8 mouse cellular contexts compared by ENCODE assay signal in the genomic region with DNA sequence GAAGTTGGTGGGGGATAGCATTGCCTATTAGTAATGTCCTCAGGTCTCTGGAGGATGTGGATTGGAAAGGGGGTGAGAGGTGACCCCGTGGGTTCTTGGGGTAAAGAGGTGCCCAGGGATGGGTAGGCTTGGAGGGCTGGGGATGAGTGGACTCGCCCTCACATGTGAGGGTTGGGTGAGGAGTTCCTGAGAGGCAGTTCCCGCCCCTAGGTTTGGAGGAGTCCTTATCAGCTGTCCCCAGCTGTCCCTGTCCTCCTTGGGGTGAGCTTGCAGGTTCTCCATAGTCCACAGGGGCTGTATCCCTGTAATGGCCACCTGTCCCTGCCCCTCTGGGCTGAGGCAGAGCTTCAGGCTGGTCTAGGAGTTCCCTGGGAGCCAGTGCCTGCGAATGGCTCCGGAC. TPM values are rescaled to one million over a fixed set of nuclear protein-coding genes. Genes with fewer than 3 reads are reported as not detected.
A peak's percentile ranks its signal among the peaks of the same experiment; 100 is the strongest.
DNase-seq lines count a peak whose midpoint lies in the region; ATAC-seq and TF ChIP-seq lines count a peak whose summit lies in the region.

No protein-coding gene starts in this region.

- peak overlapping the region; percentile 77 to 89 for H3K4me3 ChIP-seq in heart, embryonic 14.5 days (ENCODE audit: control insufficient read depth in 1 of 2, insufficient read depth in 1 of 2, low read depth in 1 of 2, low read length in 2 of 2)
- H3K4me3 ChIP-seq in hindbrain, postnatal 0 days (ENCODE audit: low read length): peak overlapping the region; percentile 69
- H3K4me3 ChIP-seq in myocyte: peak overlapping the region; percentile 93

- peaks cover 45 to 62% of the 10 kb centered on the region in 2 experiments for H3K4me1 ChIP-seq in heart, embryonic 14.5 days (ENCODE audit: control insufficient read depth in 2 of 2, insufficient read depth in 2 of 2, low read length in 2 of 2)
- H3K4me1 ChIP-seq in hindbrain, postnatal 0 days (ENCODE audit: insufficient read depth, low read length): peaks cover 23% of the 10 kb centered on the region

- TF ChIP-seq CTCF in hindbrain, postnatal 0 days (IDR thresholded peaks at IDR 0.05; ENCODE audit: low read depth): no peak

- 61% methylated on average over 5 of the region's 5 CpGs for WGBS in heart, embryonic 14.5 days
- 86% methylated on average over 5 of the region's 5 CpGs for WGBS in hindbrain, postnatal 0 days

- no peak overlapping the region for H3ac ChIP-seq in myocyte (ENCODE audit: control insufficient read depth, insufficient read length)

- H3K36me3 ChIP-seq in heart, embryonic 14.5 days (ENCODE audit: control insufficient read depth, insufficient read depth, low read length): peaks cover 49% of the 10 kb centered on the region
- H3K36me3 ChIP-seq in hindbrain, postnatal 0 days (ENCODE audit: insufficient read depth, low read length): peaks cover 15% of the 10 kb centered on the region
- peaks cover 11% of the 10 kb centered on the region for H3K36me3 ChIP-seq in myocyte (ENCODE audit: control insufficient read depth, insufficient read depth)

- no peaks in the 10 kb centered on the region for H3K27me3 ChIP-seq in heart, embryonic 14.5 days (ENCODE audit: control insufficient read depth, insufficient read depth, low read length)
- H3K27me3 ChIP-seq in hindbrain, postnatal 0 days (ENCODE audit: insufficient read depth, low read length): no peaks in the 10 kb centered on the region
- no peaks in the 10 kb centered on the region for H3K27me3 ChIP-seq in myocyte (ENCODE audit: control insufficient read depth, insufficient read depth, insufficient read length)

- ATAC-seq in heart, embryonic 14.5 days (ENCODE audit: insufficient number of reproducible peaks, insufficient read depth, low FRiP score, low read depth): no peak
- ATAC-seq in hindbrain, postnatal 0 days: no peak

- H3K27ac ChIP-seq in heart, embryonic 14.5 days (replicated peaks in 1 of 2; ENCODE audit: control insufficient read depth in 1 of 2, insufficient read depth in 1 of 2, low read depth in 2 of 2, low read length in 2 of 2): peak overlapping the region; percentile 29 to 64; a peak in 3 of 4 replicates
- H3K27ac ChIP-seq in hindbrain, postnatal 0 days: peak overlapping the region; percentile 45

- peak; percentile 9 for TF ChIP-seq POLR2A in myocyte (IDR thresholded peaks at IDR 0.05; ENCODE audit: insufficient read length, low read depth)

- peak overlapping the region; percentile 93 for H3K4me2 ChIP-seq in heart, embryonic 14.5 days (ENCODE audit: low read length)
- H3K4me2 ChIP-seq in hindbrain, postnatal 0 days (ENCODE audit: low read depth, low read length): peak overlapping the region; percentile 91
- H3K4me2 ChIP-seq in myocyte (ENCODE audit: low read depth): peak overlapping the region; percentile 96

- H3K9ac ChIP-seq in heart, embryonic 14.5 days (ENCODE audit: low read length): peak overlapping the region; percentile 96
- peak overlapping the region; percentile 91; the same call in 1 of the 2 replicates for H3K9ac ChIP-seq in hindbrain, postnatal 0 days (replicated peaks; ENCODE audit: low read length)

- peaks cover 47% of the 10 kb centered on the region for H3K79me2 ChIP-seq in myocyte (ENCODE audit: control insufficient read depth, insufficient read depth)

- DNase-seq in heart, postnatal 36 days: no peak
- peak; percentile 86 for DNase-seq in c-Kit-negative CD71-positive TER-119-positive erythroid progenitor cells, embryonic 14.5 days (ENCODE audit: low read depth, low spot score)
- no peak for DNase-seq in hindbrain, postnatal 0 days (ENCODE audit: low spot score)
- DNase-seq in cerebellum, postnatal 10 days: no peak
- no peak for DNase-seq in embryo, embryonic 11 days
- DNase-seq in adrenal gland, adult 18-20 months (ENCODE audit: low spot score in 2 of 2): no peak

- H3K9me3 ChIP-seq in heart, embryonic 14.5 days (ENCODE audit: control insufficient read depth, low read length): no peaks in the 10 kb centered on the region
- no peaks in the 10 kb centered on the region for H3K9me3 ChIP-seq in hindbrain, postnatal 0 days (ENCODE audit: low read length)

- intact Hi-C loops in heart, postnatal 36 days (cut with DNase I): no loop called here

TF ChIP-seq in myocyte, 11 proteins besides CTCF, POLR2A, EP300 and RAD21:
- TF ChIP-seq MYOG (IDR thresholded peaks at IDR 0.05; ENCODE audit: control insufficient read depth in 1 of 3, insufficient read depth in 1 of 3, insufficient read length in 2 of 3, low read depth in 2 of 3) (peak; percentile 45 to 92 (median 67)), E2F4 (IDR thresholded peaks at IDR 0.05; ENCODE audit: insufficient read depth) (no peak), MAX (IDR thresholded peaks at IDR 0.05; ENCODE audit: low read depth) (no peak), REST (IDR thresholded peaks at IDR 0.05; ENCODE audit: insufficient read depth, insufficient read length) (no peak), POLR2AphosphoS2 (IDR thresholded peaks at IDR 0.05; ENCODE audit: insufficient read length, low read depth) (no peak), MYOD1 (IDR thresholded peaks at IDR 0.05; ENCODE audit: control insufficient read depth in 1 of 3, insufficient read length in 2 of 3, low read depth in 2 of 3) (peak; percentile 15 to 93 (median 86)), TCF3 (IDR thresholded peaks at IDR 0.05; ENCODE audit: insufficient read length, low read depth) (no peak), TCF12 (IDR thresholded peaks at IDR 0.05; ENCODE audit: insufficient read depth, poor library complexity, severe bottlenecking) (no peak), SRF (IDR thresholded peaks at IDR 0.05; ENCODE audit: control insufficient read depth, insufficient read length, low read depth) (no peak), USF1 (IDR thresholded peaks at IDR 0.05; ENCODE audit: low read depth) (no peak), CEBPB (IDR thresholded peaks at IDR 0.05; ENCODE audit: insufficient read depth, poor library complexity, severe bottlenecking) (no peak)

RNA-seq across cellular contexts. Expression of a gene that starts 1.7 kb away (rescaled TPM):
- polyA plus RNA-seq in heart, embryonic 14.5 days (2014; fragmentation: Nextera tagmentation; extraction: Ambion mirVana): 989 and 1,200 TPM in 2 replicates
- 1,000 to 10,000 TPM; 1,389 to 1,395 TPM for total RNA-seq in heart, postnatal 36 days (2021)
- total RNA-seq in hindbrain, postnatal 0 days (2014; rRNA removed): 1,127 and 1,151 TPM in 2 replicates
- polyA plus RNA-seq in hindbrain, postnatal 0 days (2015; fragmentation: Nextera tagmentation; extraction: Ambion mirVana): 1,243 and 1,259 TPM in 2 replicates
- 1,268 TPM for polyA plus RNA-seq in myocyte (2012; fragmentation: generic; extraction: Trizol)
- total RNA-seq in adrenal gland, adult 18-20 months (2021): 100 to 1,000 TPM; 618 to 637 TPM

RNA-seq across cellular contexts. Expression of a gene that starts 10.5 kb away (rescaled TPM):
- polyA plus RNA-seq in heart, embryonic 14.5 days (2014; fragmentation: Nextera tagmentation; extraction: Ambion mirVana): 0.05 and 0.19 TPM in 2 replicates
- 10 to 100 TPM; 20.0 to 26.8 TPM for total RNA-seq in heart, postnatal 36 days (2021)
- total RNA-seq in hindbrain, postnatal 0 days (2014; rRNA removed): 92.6 and 101 TPM in 2 replicates
- 5.5 and 6.6 TPM in 2 replicates for polyA plus RNA-seq in hindbrain, postnatal 0 days (2015; fragmentation: Nextera tagmentation; extraction: Ambion mirVana)
- 0.35 TPM for polyA plus RNA-seq in myocyte (2012; fragmentation: generic; extraction: Trizol)
- total RNA-seq in adrenal gland, adult 18-20 months (2021): 1 to 10 TPM; 6.1 to 9.4 TPM

RNA-seq across cellular contexts. Expression of a gene that starts 17.1 kb away (rescaled TPM):
- 0.77 and 0.94 TPM in 2 replicates for polyA plus RNA-seq in heart, embryonic 14.5 days (2014; fragmentation: Nextera tagmentation; extraction: Ambion mirVana)
- 1 to 10 TPM; 6.5 to 8.4 TPM for total RNA-seq in heart, postnatal 36 days (2021)
- total RNA-seq in hindbrain, postnatal 0 days (2014; rRNA removed): 0.22 and 0.63 TPM in 2 replicates
- 1.2 TPM in 2 replicates for polyA plus RNA-seq in hindbrain, postnatal 0 days (2015; fragmentation: Nextera tagmentation; extraction: Ambion mirVana)
- polyA plus RNA-seq in myocyte (2012; fragmentation: generic; extraction: Trizol): 0.71 TPM
- total RNA-seq in adrenal gland, adult 18-20 months (2021): 1 to 10 TPM; 1.2 to 1.3 TPM

RNA-seq across cellular contexts. Expression of a gene that starts 24.0 kb away (rescaled TPM):
- polyA plus RNA-seq in heart, embryonic 14.5 days (2014; fragmentation: Nextera tagmentation; extraction: Ambion mirVana): 106 and 109 TPM in 2 replicates
- total RNA-seq in heart, postnatal 36 days (2021): 100 to 1,000 TPM; 178 to 198 TPM
- total RNA-seq in hindbrain, postnatal 0 days (2014; rRNA removed): 65.1 and 76.7 TPM in 2 replicates
- 69.8 and 71.3 TPM in 2 replicates for polyA plus RNA-seq in hindbrain, postnatal 0 days (2015; fragmentation: Nextera tagmentation; extraction: Ambion mirVana)
- 299 TPM for polyA plus RNA-seq in myocyte (2012; fragmentation: generic; extraction: Trizol)
- total RNA-seq in adrenal gland, adult 18-20 months (2021): 100 to 1,000 TPM in 1 of 2 experiments, 10 to 100 TPM in 1; 87.6 to 120 TPM

RNA-seq across cellular contexts. Expression of a gene that starts 36.8 kb away (rescaled TPM):
- 44.5 and 48.2 TPM in 2 replicates for polyA plus RNA-seq in heart, embryonic 14.5 days (2014; fragmentation: Nextera tagmentation; extraction: Ambion mirVana)
- total RNA-seq in heart, postnatal 36 days (2021): 10 to 100 TPM; 18.1 to 19.9 TPM
- 117 and 135 TPM in 2 replicates for total RNA-seq in hindbrain, postnatal 0 days (2014; rRNA removed)
- 132 and 133 TPM in 2 replicates for polyA plus RNA-seq in hindbrain, postnatal 0 days (2015; fragmentation: Nextera tagmentation; extraction: Ambion mirVana)
- polyA plus RNA-seq in myocyte (2012; fragmentation: generic; extraction: Trizol): 80.2 TPM
- total RNA-seq in adrenal gland, adult 18-20 months (2021): 10 to 100 TPM; 29.6 to 34.4 TPM
